Mouse (Mus musculus) left cerebral cortex, postnatal 10 days (tissue): ENCODE measurements around the gene Tmco1. TPM values are rescaled to one million over a fixed set of nuclear protein-coding genes. Genes with fewer than 3 reads are reported as not detected.
A peak's percentile ranks its signal among the peaks of the same experiment; 100 is the strongest.
"Not testable (repeated sequence)": the region's sequence is repeated elsewhere in the genome, so short reads cannot be mapped to it uniquely, and the experiment has no call there.

ENCODE experiments used
- DNase-seq, 2 experiments: peaks; one replicate each; pipeline ENCODE4 v3.0.0; 2021 to 2022; ENCODE audit warnings: low spot score in 2 of 2, mixed read lengths in 1 of 2; ENCODE audit errors: extremely low spot score in 1 of 2
- intact Hi-C: fragments of 180-260 bp; cut with DNase I; formaldehyde crosslinking; loops from one replicate; pipeline ENCODE4 v1.15.1; 2025
- total RNA-seq, 2 experiments: library from RNA; stranded (reverse); gene quantifications; 2 replicates each; pipeline ENCODE4 v1.2.3; 2021

The Tmco1 gene
- total RNA-seq, 2 experiments from 2014 or later: 40.3 to 42.0 TPM

DNA sequence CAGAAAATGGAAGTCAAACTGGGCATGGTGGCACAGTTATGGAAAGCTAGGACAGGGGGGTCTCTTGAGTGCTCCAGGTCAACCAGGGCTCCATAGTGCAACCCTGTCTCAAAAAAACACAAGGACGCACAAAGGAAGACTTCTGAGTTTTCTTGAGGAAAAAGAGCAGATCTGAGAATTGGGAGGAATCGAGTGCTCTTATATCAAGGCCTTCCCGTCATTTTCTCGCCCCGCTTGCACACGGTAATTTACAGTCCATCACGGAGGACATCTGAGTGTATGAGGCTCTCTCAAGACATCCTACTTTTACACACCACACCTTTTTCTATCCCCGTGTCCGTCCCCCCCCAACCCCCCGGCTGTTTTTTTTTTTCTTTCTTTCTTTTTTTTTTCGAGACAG, 504 bp upstream of the Tmco1 start:
- no peak for DNase-seq
- intact Hi-C loops: loop anchor here (5.0 kb wide), 1 partner anchor 85 kb away; no protein-coding TSS in a partner anchor

DNA sequence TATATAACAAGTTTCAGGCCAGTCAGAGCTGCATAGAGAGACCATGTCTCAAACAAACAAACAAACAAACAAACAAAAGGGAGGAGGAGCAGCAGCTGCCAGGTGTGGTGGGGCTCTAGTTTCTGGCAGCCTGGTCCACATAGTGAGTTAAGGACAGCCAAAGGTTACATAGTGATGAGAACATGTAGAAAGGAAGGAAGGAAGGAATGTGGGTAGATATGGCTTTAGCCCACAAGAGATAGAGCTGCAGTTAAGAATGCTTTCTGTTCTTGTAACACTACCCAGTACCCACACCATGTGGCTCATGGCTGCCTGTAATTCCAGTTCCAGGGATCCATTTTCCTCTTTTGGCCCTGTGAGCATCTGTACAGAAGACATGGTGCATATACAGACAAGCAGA, 4.2 kb downstream of the Tmco1 start:
- DNase-seq: no peak
- intact Hi-C loops: no loop called here

DNA sequence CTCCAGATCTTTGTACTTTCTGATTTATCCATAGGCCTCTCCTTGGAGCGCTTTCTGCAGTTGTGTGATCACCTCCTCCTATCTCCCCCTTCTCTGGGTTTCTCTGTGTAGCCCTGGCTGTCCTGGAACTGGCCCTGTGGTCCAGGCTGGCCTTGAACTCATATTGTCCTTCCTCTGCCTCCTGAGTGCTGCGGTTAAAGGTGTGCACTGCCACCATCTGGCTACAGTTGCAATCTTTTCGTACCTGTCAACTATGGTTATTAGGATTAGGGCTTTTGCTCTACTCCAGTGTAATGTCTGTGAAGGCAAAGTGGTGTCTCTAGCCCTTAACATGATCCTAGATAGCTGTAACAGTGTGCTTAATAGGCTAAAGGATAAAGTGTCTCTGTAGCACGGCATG, 5.0 kb downstream of the Tmco1 start:
- no peak for DNase-seq
- intact Hi-C loops: no loop called here

DNA sequence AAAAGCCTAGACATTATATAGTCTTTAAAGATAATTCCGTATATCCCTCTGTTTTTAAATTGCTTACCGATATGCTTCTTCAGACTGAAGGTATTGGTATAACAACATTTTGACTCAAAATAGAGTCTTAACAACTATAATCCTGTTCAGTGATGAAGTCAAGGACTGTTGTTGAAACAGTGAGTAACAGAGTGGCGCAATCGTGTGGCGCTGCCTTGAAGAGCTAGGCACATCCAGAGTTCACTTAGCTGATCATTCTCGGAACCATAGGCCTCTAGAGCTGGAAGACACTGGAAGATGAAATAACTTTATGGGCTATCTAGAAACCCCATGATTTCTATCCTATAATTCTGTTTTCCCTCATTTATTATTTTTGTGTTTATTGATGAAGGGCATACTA, 13.5 kb downstream of the Tmco1 start:
- intact Hi-C loops: no loop called here
- DNase-seq: no peak

DNA sequence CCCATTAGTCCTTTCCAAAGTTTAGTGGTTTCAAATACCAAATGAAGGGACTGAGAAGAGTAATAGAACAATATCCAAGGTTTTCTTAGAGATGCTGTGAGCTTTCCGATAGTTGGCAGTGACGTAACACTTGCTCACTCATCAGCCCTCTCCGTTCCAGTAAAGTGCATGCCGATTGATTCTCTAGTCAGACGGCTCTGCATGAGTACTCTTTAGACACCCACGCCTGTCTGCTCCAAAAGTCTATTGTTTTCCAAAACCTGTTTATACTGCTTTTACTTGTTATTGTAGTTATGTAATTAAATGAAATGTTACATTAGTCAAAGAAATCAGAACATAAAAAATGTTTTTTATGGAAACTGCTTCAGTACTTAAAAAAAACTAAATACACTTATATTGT, 20.6 kb downstream of the Tmco1 start:
- no peak for DNase-seq

DNA sequence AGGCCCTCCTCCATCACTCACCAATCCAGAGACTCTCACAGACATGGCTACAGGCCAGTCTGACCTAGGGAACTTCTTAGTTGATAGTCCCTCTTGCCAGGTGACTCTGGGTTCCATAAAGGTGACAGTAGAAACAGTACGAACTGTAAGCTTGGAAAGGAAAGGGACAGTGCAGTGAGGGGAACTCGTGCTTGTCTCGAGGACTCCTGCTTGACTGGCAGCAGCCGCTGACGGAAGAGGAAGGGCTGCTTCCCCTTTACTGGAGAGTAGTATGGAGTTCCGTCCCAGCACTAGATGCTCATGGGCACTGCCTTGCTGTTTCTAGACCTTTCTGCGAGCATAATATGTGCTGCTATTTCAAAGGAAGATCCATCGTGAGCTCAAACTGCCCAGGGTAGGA, 22.9 kb downstream of the Tmco1 start:
- intact Hi-C loops: loop anchor here (10.0 kb wide), 1 partner anchor 546 kb away; no protein-coding TSS in a partner anchor
- no peak for DNase-seq

More for the DNA sequence above, 20.6 kb downstream of the Tmco1 start:
- intact Hi-C loops: loop anchor here (5.0 kb wide), 1 partner anchor 101 kb away; no protein-coding TSS in a partner anchor

DNA sequence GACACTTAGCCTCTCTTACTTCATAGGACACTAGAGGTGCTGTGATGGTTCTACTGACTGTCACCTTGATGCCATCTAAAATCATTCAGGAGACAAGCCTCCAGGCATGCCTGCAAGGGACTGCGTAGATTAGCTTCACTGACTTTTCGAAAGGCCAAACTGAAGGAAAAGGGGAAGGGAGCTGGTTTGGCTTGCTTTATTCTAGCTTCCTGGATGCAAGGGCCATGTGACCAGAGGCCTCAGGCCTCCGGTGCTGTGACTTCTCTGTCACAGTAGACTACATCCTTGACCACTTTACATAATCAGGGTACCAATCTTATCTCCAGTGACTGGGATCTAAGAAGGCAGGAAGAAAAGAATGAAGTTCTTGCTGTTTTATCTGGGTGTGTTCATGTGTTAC, 28.2 kb downstream of the Tmco1 start:
- DNase-seq: no peak
- intact Hi-C loops: loop anchor here (2.0 to 10.0 kb wide), 2 partner anchors 116 to 552 kb away; no protein-coding TSS in a partner anchor

DNA sequence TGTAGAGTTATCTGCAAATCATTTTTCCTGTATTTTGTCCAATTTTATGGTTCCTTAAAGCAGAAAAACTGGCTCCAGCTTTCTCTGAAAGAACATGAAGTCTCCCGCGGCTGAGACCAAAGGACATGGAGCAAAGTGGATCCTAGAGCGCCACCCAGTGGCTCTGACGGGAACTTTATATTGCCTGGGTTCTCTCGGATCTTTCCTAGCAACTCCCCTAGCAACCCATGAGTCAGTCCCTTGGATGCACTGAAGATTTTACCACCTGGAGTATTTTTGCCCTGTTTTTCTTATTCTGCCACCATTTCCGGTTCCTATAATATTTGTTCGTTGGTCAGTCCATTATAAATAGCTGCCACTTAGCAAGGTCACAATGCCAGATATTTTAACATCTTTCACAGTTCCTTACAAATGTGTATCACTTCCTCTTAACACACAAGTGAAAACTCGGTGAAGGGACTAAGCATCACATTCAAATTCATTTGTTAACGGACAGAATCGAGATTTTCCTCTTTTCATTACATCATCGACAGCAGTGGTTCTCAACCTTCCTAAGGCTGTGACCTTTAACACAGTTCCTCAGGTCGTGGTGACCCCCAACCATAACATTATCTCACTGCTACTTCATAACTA, 29.4 kb downstream of the Tmco1 start:
- intact Hi-C loops: loop anchor here (2.0 to 10.0 kb wide), 2 partner anchors 117 to 553 kb away; no protein-coding TSS in a partner anchor

DNA sequence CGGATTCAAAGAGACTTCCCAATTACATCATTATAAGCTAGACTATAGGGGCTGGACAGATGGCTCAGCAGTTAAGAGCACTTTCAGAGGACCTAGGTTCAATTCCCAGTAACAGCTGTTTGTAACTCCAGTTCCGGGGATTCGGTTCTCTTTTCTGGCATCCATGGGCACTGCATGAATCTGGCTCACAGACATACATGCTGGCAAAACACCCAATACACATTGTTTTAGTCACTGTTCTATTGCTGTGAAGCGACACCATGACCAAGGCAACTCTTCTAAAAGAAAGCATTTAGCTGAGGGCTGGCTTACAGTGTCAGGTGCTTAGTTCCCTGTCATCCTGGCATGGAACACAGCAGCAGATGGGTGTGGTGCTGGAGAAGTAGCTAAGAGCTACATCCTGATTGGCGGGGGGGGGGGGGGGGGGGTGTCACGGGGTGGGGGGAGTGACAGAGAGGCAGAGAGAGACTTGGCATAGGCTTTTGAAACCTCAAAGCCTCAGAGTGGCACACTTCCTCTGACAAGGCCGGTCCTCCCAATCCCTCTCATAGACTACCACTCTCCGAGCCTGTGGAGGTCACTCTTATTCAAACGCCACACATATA, 31.1 kb downstream of the Tmco1 start:
- DNase-seq: no peak
- intact Hi-C loops: loop anchor here (10.0 kb wide), 1 partner anchor 554 kb away; no protein-coding TSS in a partner anchor

More for the DNA sequence above, 29.4 kb downstream of the Tmco1 start:
- peak; percentile 84 to 90 for DNase-seq

DNA sequence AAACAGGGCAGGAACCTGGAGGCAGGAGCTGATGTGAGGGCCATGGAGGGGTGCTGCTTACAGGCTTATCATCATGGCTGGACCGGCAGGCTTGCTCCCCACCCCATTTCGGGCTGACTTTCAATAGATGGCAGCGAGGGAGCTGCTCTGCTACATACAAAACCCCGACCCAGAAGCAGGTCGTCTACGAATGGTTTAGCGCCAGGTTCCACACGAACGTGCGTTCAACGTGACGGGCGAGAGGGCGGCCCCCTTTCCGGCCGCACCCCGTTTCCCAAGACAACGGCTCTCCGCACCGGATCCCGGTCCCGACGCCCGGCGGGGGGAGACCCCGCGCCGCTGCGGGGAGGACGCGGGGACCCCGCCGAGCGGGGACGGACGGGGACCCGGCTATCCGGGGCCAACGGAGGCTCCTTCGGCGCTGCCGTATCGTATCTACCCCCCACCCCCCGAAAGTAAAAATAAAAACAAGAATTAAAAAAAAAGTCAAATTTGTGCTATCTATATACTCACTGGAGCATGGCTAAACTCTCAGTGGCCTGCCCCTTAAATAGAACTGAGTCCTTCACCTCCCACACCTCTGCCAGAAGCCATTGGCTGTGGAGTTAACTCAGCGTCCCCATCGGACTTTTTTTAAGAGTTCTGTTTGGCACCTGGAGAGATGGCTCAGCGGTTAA, 32.1 kb downstream of the Tmco1 start:
- no peak for DNase-seq
- intact Hi-C loops: no loop called here

DNA sequence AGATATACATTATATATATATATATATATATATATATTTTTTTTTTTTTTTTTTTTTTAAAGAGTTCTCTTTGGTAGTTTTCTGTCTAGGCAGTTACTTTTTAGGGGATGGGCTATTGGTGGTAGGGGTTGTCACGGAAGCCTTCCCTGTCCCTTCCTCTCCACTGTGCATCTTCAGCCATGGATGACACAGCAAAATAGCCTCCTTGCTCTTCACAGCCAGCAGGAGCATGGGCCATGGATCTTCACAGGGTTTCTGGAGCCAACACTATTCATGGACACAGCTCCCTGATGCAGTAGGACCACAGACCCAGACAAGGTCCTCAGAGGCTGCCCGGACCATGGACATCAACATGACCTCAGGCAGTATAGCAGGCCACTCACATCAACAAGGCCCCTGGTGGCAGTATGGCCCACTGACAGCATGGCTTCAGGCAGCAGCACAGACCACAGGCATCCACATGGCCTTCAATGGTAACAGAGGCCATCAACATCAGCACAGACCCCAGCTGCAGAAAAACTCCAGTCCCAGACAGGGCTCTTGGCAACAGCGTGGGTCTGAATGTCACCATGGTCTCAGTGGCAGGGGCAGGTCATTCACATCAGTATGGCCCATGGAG, 32.8 kb downstream of the Tmco1 start:
- intact Hi-C loops: no loop called here
- DNase-seq: no peak

DNA sequence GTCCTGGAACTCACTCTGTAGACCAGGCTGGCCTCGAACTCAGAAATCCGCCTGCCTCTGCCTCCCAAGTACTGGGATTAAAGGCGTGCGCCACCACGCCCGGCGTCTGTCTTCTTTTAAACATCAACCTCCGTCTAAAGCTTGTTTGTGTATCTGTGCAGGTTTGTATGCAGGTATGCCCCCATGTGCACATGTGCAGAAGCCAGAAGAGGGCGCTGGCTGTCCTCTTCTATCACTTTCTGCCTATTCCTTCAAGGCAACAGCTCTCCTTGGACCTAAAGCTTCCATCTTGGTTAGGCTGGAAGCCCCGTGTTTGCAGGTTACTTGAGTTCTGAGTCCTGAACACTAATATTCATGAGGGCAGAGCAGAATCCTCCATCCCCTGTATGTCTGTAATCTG, 34.7 kb downstream of the Tmco1 start:
- intact Hi-C loops: no loop called here
- no peak for DNase-seq

DNA sequence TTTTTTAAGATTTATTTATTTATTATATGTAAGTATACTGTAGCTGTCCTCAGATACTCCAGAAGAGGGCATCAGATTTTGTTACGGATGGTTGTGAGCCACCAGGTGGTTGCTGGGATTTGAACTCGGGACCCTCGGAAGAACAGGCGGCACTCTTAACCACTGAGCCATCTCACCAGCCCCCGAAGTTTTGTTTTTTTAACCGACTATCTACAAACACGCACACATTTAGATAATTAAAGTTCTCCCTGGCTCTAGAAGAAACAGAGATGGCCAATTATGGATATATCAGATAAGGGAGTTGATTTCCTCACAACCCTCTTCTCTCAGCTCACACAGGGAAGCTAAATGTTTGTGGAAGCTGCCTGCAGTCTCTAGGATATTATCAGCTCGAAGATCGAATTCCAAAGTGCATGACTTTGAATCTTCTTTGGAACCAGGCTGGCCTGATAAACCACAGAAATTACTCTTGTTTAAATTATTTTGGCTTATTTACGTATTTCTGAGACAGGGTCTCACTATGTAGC, 37.9 kb downstream of the Tmco1 start:
- intact Hi-C loops, DNase-seq: not testable (repeated sequence)

DNA sequence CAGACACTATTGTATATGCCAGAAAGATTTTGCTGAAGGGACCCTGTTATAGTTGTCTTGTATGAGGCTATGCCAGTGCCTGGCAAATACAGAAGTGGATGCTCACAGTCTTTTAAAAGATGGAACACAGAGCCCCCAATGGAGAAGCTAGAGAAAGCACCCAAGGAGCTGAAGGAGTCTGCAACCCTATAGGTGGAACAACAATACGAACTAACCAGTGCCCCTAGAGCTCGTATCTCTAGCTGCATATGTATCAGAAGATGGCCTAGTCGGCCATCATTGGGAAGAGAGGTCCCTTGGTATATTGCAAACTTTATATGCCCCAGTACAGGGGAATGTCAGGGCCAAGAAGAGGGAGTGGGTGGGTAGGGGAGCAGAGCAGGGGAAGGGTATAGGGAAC, 41.0 kb downstream of the Tmco1 start:
- intact Hi-C loops, DNase-seq: not testable (repeated sequence)

DNA sequence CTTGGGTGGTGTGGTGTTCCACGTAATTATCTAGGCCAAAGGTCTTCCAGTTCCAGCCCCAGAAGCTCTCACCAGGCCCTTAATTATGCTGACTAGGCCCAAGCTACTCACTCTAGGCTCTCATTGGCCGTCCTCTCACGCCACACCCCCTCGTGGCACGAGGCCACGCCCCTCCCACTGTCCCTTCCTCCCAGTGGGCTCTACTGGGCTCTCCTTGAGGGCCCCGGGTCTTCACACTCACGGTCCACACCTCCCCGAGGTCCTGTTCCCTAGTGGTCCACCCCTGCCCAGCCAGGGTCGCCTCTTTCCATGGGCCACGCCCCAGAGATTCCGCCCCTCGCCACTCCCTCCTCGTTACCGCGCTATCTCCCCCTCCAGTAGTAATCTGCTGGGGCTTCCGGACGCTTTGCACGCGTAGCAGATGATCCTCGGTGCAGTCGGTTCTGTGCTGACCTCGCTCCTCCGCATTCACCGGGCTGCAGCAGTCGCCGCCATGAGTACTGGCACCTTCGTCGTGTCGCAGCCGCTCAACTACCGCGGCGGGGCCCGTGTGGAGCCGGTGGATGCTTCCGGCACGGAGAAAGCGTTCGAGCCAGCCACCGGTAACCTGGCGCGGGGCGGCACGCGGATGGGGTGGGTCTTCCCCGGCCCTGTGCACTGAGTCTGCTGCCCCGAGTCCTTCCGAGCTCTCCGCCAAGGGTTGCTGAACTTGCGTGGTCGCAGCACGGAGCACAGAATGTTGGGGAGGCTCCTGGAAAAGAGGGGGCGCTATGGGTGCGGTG, 41.8 kb downstream of the Tmco1 start, which contains the start of gene Aldh9a1:
TSS of gene Aldh9a1 (plus strand) at position 177 of the 782 bp plus-strand sequence.
- intact Hi-C loops: no loop called here
- peak; percentile 85 to 93 for DNase-seq

DNA sequence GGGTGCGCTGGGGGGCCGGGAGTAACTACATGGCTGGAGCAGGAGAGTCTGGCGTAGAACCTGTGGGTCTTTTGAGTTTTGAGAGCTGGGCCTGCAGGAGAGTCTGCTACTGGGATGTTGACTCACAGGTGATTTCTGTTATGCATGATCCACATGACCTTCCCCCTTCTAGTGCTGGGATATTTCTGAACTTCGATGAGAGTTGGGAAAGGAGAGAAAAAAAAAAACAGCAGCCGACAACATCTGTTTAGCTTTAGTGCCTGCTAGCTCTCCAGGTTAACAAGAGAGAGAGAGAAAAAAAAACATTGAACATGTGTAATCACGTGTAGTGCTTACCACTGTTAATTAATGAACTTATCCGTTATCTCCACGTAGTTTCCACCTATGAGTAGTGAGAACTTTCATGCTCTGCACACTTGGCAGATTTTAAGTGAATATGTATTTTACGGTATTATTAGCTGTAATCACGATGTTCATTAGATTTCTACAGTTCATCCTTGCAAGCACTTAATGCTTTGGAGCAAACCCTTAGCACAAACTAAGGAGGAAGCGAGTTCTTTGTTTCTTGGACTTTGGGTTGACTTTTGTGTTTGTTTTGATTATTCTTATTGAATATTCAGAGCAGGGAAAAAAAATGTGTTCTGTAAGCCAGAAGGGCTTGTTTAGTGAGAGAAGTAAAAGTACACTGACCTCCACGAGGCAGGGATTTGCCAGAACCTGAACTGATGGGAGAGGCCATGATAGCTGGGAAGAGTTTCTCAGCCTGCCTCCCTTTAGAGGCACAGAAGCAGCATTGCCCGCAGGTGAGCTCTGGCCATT, 42.6 kb downstream of the Tmco1 start:
- intact Hi-C loops: no loop called here
- DNase-seq: no peak

DNA sequence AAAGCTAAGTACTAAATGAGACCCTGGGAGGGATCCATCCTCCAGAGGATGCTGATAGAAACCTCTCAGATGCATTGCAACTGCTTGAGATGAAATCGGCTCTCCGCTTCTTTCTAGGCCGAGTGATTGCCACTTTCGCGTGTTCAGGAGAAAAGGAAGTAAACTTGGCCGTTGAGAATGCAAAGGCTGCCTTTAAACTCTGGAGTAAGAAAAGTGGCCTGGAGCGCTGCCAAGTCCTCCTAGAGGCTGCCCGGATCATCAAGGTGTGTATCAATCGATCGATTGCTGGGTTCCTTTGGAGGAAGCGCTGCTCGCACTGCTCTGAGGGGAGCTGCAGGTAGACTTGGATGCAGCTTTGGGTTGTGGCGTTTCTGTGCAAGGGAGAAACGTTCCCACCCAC, 44.2 kb downstream of the Tmco1 start:
- intact Hi-C loops: no loop called here
- no peak for DNase-seq

DNA sequence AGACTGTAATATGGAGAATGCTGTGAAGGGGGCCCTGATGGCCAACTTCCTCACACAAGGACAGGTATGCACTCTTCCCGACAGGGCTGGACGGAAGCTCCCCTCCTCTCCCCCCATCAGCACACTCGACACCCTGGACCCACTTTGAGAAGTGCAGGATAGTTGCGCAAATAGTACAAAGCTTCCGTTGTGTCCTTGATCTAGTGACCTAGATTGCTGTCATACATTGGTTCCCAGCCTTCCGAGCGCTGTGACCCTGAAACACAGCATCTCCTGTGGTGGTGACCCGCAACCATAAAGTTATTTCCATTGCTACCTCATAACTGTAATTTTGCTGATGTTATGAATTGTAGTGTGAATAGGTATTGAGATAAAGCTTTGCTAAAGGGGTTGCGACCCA, 49.2 kb downstream of the Tmco1 start:
- intact Hi-C loops: no loop called here
- DNase-seq: no peak
